Comparison of ENCODE assay signal across 9 mouse cellular contexts in the genomic region with DNA sequence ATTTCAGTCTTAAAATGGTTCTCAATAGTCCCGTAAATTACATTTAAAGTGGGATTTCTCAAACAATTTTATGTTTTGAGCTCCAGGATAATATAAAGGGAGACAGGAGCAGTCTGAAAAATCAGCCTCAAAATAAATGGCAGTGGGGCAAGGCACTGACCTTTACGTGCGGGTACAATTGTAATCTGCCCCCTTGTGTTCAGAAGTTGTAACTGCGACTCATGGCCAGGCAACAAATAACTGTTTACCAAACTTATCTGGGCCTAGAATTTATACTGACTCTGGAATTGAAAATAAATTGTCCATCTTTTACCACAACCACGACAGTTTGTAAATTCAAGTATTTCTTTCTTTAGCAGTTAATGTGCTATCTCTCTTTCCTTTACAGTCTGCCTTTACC. TPM values are rescaled to one million over a fixed set of nuclear protein-coding genes. Genes with fewer than 3 reads are reported as not detected.
A peak's percentile ranks its signal among the peaks of the same experiment; 100 is the strongest.
DNase-seq lines count a peak whose midpoint lies in the region; ATAC-seq and TF ChIP-seq lines count a peak whose summit lies in the region.
"Had no signal": no experiment of that assay in that cellular context is flagged by ENCODE, and none has a peak within 500 bp of the region (broad histone marks: within the 10 kb centered on the region; RNA-seq: fewer than 3 reads in every experiment).

No protein-coding gene starts in this region.

- H3K27ac ChIP-seq in gastrocnemius, adult 2 months = no peak overlapping the region
- no peak overlapping the region for H3K27ac ChIP-seq in midbrain, postnatal 0 days (ENCODE audit: low read depth, low read length)
- H3K27ac ChIP-seq in midbrain, embryonic 16.5 days (ENCODE audit: low read length) = no peak overlapping the region

- no peak overlapping the region for H3K4me3 ChIP-seq in gastrocnemius, adult 2 months
- no peak overlapping the region for H3K4me3 ChIP-seq in midbrain, postnatal 0 days (ENCODE audit: low read depth, low read length)
- no peak overlapping the region for H3K4me3 ChIP-seq in midbrain, embryonic 16.5 days (ENCODE audit: low read depth, low read length)

- no peaks in the 10 kb centered on the region for H3K9me3 ChIP-seq in midbrain, postnatal 0 days (ENCODE audit: low read length)
- H3K9me3 ChIP-seq in midbrain, embryonic 16.5 days (replicated peaks; ENCODE audit: control insufficient read depth, low read length, poor library complexity, severe bottlenecking) = no peaks in the 10 kb centered on the region

- no peak overlapping the region for H3K9ac ChIP-seq in midbrain, postnatal 0 days (replicated peaks; ENCODE audit: low read length, poor library complexity, severe bottlenecking)
- no peak overlapping the region for H3K9ac ChIP-seq in midbrain, embryonic 16.5 days (ENCODE audit: low read depth, low read length)

- no peak overlapping the region for H3K4me2 ChIP-seq in midbrain, postnatal 0 days (ENCODE audit: low read depth, low read length, poor library complexity, severe bottlenecking)
- H3K4me2 ChIP-seq in midbrain, embryonic 16.5 days (ENCODE audit: low read length) = no peak overlapping the region

- intact Hi-C loops in gastrocnemius, adult 2 months (cut with DNase I) = no loop called here
- intact Hi-C loops in gastrocnemius, postnatal 36 days (cut with DNase I) = loop anchor here (5.0 kb wide), 1 partner anchor 194 kb away; no protein-coding TSS in a partner anchor

- 14% methylated on average over 5 of the region's 5 CpGs for WGBS in midbrain, postnatal 0 days
- WGBS in midbrain, embryonic 16.5 days = 13% methylated on average over 5 of the region's 5 CpGs

- no peaks in the 10 kb centered on the region for H3K4me1 ChIP-seq in midbrain, postnatal 0 days (ENCODE audit: insufficient read depth, low read length)
- H3K4me1 ChIP-seq in midbrain, embryonic 16.5 days (ENCODE audit: control insufficient read depth, insufficient read depth, low read length) = no peaks in the 10 kb centered on the region

- ATAC-seq in midbrain, postnatal 0 days (ENCODE audit: low FRiP score) = no peak
- ATAC-seq in midbrain, embryonic 16.5 days = no peak
- no peak for ATAC-seq in monocyte, adult 5-6 weeks (replicated peaks; ENCODE audit: insufficient number of reproducible peaks, low FRiP score, low TSS enrichment, poor library complexity, severe bottlenecking)

- no peak for DNase-seq in gastrocnemius, adult 2 months
- no peak for DNase-seq in gastrocnemius, postnatal 36 days
- peak; percentile 9 for DNase-seq in midbrain, postnatal 0 days (ENCODE audit: low spot score)
- DNase-seq in cerebellum, postnatal 10 days = peak; percentile 56 to 59
- DNase-seq in mesoderm, embryonic 11.5 days (ENCODE audit: low read depth, low spot score) = peak; percentile 48
- no peak for DNase-seq in ovary, adult 18-20 months (ENCODE audit: low spot score)

- no peaks in the 10 kb centered on the region for H3K27me3 ChIP-seq in midbrain, postnatal 0 days (ENCODE audit: insufficient read depth, low read length)
- no peaks in the 10 kb centered on the region for H3K27me3 ChIP-seq in midbrain, embryonic 16.5 days (ENCODE audit: control insufficient read depth, insufficient read depth, low read depth, low read length)

- peak; percentile 64 for TF ChIP-seq CTCF in gastrocnemius, adult 2 months (IDR thresholded peaks at IDR 0.05)
- peak; percentile 68 for TF ChIP-seq CTCF in midbrain, postnatal 0 days (IDR thresholded peaks at IDR 0.05)

- H3K36me3 ChIP-seq in midbrain, postnatal 0 days (ENCODE audit: insufficient read depth, low read length) = no peaks in the 10 kb centered on the region
- no peaks in the 10 kb centered on the region for H3K36me3 ChIP-seq in midbrain, embryonic 16.5 days (ENCODE audit: control insufficient read depth, insufficient read depth, low read length)

RNA-seq across cellular contexts. Expression of gene Krtap19-1, which starts 17.8 kb away (rescaled TPM):
- total RNA-seq in gastrocnemius, adult 2 months (2021) = not detected
- total RNA-seq in gastrocnemius, postnatal 36 days (2021) = not detected
- not detected in 2 replicates for total RNA-seq in midbrain, postnatal 0 days (2014; rRNA removed)
- polyA plus RNA-seq in midbrain, postnatal 0 days (2015; fragmentation: Nextera tagmentation; extraction: Ambion mirVana) = not detected in 2 replicates
- not detected in 2 replicates for polyA plus RNA-seq in midbrain, embryonic 16.5 days (2015; fragmentation: Nextera tagmentation; extraction: Ambion mirVana)
- total RNA-seq in monocyte, adult 5-6 weeks (2017) = not detected in 3 replicates
- polyA plus RNA-seq: limb, embryonic 14.5 days had no signal

RNA-seq across cellular contexts. Expression of gene Krtap19-2, which starts 22.6 kb away (rescaled TPM):
- total RNA-seq in gastrocnemius, adult 2 months (2021) = not detected
- not detected for total RNA-seq in gastrocnemius, postnatal 36 days (2021)
- total RNA-seq in midbrain, postnatal 0 days (2014; rRNA removed) = not detected in 2 replicates
- not detected in 2 replicates for polyA plus RNA-seq in midbrain, postnatal 0 days (2015; fragmentation: Nextera tagmentation; extraction: Ambion mirVana)
- not detected in 2 replicates for polyA plus RNA-seq in midbrain, embryonic 16.5 days (2015; fragmentation: Nextera tagmentation; extraction: Ambion mirVana)
- total RNA-seq in monocyte, adult 5-6 weeks (2017) = not detected in 3 replicates
- polyA plus RNA-seq: limb, embryonic 14.5 days had no signal

RNA-seq across cellular contexts. Expression of gene Krtap14, which starts 25.5 kb away (rescaled TPM):
- total RNA-seq in gastrocnemius, adult 2 months (2021) = not detected
- total RNA-seq in gastrocnemius, postnatal 36 days (2021) = not detected
- not detected in 2 replicates for total RNA-seq in midbrain, postnatal 0 days (2014; rRNA removed)
- polyA plus RNA-seq in midbrain, postnatal 0 days (2015; fragmentation: Nextera tagmentation; extraction: Ambion mirVana) = not detected in 2 replicates
- not detected in 2 replicates for polyA plus RNA-seq in midbrain, embryonic 16.5 days (2015; fragmentation: Nextera tagmentation; extraction: Ambion mirVana)
- not detected in 3 replicates for total RNA-seq in monocyte, adult 5-6 weeks (2017)
- polyA plus RNA-seq: limb, embryonic 14.5 days had no signal

RNA-seq across cellular contexts. Expression of gene Krtap19-3, which starts 26.4 kb away (rescaled TPM):
- total RNA-seq in gastrocnemius, adult 2 months (2021) = not detected
- not detected for total RNA-seq in gastrocnemius, postnatal 36 days (2021)
- not detected in 2 replicates for total RNA-seq in midbrain, postnatal 0 days (2014; rRNA removed)
- not detected in 2 replicates for polyA plus RNA-seq in midbrain, postnatal 0 days (2015; fragmentation: Nextera tagmentation; extraction: Ambion mirVana)
- not detected in 2 replicates for polyA plus RNA-seq in midbrain, embryonic 16.5 days (2015; fragmentation: Nextera tagmentation; extraction: Ambion mirVana)
- not detected in 3 replicates for total RNA-seq in monocyte, adult 5-6 weeks (2017)
- polyA plus RNA-seq: limb, embryonic 14.5 days had no signal

RNA-seq across cellular contexts. Expression of gene Krtap15, which starts 31.4 kb away (rescaled TPM):
- not detected for total RNA-seq in gastrocnemius, adult 2 months (2021)
- total RNA-seq in gastrocnemius, postnatal 36 days (2021) = not detected
- total RNA-seq in midbrain, postnatal 0 days (2014; rRNA removed) = not detected in 2 replicates
- polyA plus RNA-seq in midbrain, postnatal 0 days (2015; fragmentation: Nextera tagmentation; extraction: Ambion mirVana) = not detected in 2 replicates
- polyA plus RNA-seq in midbrain, embryonic 16.5 days (2015; fragmentation: Nextera tagmentation; extraction: Ambion mirVana) = not detected in 2 replicates
- not detected in 3 replicates for total RNA-seq in monocyte, adult 5-6 weeks (2017)
- polyA plus RNA-seq: limb, embryonic 14.5 days had no signal

Comparison
In these comparisons a context has a peak if more than half of its experiments do, and no peak if none do; other contexts are left out.
1. DNase-seq: peak in midbrain, postnatal 0 days (single experiment), cerebellum, postnatal 10 days (2 of 2) and mesoderm, embryonic 11.5 days (single experiment); none in gastrocnemius, adult 2 months (single experiment), gastrocnemius, postnatal 36 days (0 of 2) and ovary, adult 18-20 months (single experiment).